Mouse (Mus musculus) erythroblast, embryonic 14.5 days (primary cell): ENCODE results near the gene Panx1.

Experiments used
- GATA1 ChIP-seq: IDR thresholded peaks from 2 replicates; pipeline ENCODE4 v1.6.1; 2012; ENCODE audit warnings: low read length, inconsistent platforms, mixed read lengths
- TAL1 ChIP-seq: IDR thresholded peaks from 3 replicates; pipeline ENCODE4 v1.6.1; 2012; ENCODE audit warnings: low read length, inconsistent platforms, mixed read lengths

DNA sequence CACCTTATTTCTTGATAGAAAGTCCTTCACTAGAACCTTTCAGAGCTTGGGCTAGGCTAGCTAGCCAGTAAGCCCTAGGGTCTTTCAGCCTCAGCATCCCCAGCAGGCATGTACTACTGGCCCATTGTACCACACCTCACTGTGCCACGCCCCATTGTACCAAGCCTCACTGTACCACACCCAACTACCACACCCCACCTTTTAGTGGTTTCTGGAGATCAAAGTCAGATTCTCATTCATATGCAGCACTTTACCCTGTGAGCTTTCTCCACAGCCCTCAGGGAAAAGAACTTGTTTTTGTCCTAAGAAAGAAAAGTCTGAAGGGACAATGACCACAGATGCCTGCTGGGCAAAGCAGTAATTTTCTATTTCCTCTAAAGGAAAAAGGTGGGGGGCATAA, 22.2 kb downstream of the Panx1 start:
- TF ChIP-seq GATA1 (no peak), TAL1 (no peak)
